Mouse (Mus musculus) c-Kit-negative CD71-positive TER-119-positive erythroid progenitor cells, embryonic 14.5 days (primary cell): ENCODE measurements around the gene Gstm1.
"Not testable (repeated sequence)": the region's sequence is repeated elsewhere in the genome, so short reads cannot be mapped to it uniquely, and the experiment has no call there.

Source experiments
- DNase-seq: peaks from one replicate; pipeline ENCODE4 v3.0.0-alpha.2; 2013; ENCODE audit warnings: low read depth, low spot score

Gene Gstm1

GRCm38 (mm10) chr3:108017473-108018189 is at the start of gene Gstm1:
TSS of gene Gstm1 (minus strand) at chr3:108017973.
- DNase-seq = no peak

DNA sequence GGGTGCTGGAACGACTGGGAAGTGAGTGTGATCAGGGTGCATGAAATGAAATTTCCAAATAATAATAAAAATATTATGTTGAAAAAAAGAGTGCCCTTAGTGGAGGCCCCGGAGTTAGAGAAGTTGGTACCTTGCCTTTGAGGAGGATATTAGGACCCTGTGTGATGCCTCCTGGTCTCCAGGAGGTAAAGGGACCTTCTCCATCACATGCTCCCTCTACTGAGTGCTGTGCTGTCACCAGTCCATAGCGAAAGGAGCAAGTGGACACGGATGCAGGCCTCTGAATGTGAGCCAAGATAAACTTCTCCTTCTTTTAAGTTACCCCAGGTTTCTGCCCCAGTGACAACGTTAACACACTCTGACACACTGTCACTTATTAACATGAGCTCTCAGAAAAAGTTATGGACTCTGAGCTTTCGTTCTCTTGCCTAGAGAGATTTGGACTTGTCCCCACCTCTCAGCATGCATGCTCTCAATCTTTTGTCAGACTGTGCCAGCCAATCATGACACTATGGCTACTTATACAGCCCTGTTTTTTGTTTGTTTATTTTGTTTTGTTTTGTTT is 49.7 kb upstream of the Gstm1 start:
- no peak for DNase-seq

- DNase-seq = no peak
Measured at GRCm38 (mm10) chr3:108065551-108065950, 47.8 kb upstream of the Gstm1 start.

DNA sequence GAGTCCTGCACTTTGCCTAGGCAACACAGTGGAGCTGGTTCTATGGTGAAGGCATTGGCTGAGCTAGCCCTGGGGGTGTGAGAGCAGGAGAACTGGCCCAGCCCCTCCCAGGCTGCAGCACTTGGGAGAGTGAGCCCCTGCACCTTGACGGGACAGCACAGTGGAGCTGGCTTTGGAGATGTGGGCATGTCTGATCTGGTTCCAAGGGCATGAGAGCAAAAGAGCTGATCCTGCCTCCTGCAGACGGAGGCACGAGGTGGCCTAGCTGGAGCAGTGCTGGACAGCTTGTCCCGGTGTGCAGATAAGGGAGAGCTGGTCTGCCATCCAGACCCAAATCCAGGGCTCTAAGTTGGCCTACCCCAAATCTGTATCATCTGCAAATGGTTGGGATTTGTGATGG is 46.9 kb upstream of the Gstm1 start:
- DNase-seq = no peak

DNA sequence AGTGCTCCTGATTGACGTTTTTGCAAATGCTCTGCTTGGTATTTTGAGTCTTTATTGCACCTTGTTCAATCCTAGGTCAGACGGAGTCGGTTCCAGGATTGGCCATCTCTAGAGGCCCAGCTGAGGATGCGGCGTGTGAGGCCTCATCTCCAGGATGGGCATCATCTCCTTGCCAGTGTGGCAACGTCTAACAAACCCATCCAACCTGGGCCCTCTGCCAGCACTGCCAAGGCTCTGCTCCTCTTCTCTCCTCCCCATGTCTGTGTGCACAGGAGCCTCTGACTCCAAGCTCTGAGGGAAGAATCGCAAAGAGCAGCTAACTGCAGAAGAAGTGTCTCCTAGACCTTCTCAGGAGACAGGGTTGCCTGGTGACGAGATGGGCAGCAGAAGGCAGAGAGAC is 44.9 kb upstream of the Gstm1 start:
- no peak for DNase-seq

GRCm38 (mm10) chr3:108061420-108061819 is 43.6 kb upstream of the Gstm1 start:
- DNase-seq = peak; percentile 56

GRCm38 (mm10) chr3:108050493-108050892 is 32.7 kb upstream of the Gstm1 start:
- no peak for DNase-seq

- no peak for DNase-seq
Measured at GRCm38 (mm10) chr3:108048306-108048705, 30.5 kb upstream of the Gstm1 start.

DNA sequence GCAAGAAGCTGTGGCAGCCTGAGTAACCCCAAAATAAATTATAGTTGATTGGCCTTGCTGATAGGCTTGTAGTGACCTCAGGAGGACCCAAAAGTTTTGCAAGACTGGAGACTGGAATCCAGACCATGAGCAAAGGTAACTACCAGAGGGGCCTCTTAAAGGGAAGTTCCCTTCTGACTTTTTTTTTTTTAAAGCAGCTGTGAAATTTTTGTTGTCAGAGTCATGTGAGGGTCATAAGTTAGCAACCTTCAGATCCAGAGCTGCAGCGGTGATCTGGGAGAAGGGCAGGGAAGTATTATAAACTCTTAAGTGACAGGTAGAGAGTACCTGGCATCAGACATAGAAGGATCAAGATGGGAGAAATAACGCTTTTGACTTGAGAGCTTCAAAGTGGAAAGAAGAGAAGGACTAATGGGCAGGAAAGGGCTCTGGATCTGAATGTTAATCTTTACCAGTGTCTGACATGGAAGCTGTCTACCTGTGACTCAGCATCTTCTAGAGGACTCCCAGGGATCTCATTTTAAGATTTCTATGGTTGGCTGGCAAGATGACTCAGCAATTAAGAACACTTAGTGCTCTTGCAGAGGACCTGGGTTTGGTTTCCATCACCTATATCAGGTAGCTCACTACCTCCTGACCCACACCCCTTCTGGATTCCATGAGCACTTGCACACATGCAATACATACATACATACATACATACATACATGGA is 29.3 kb upstream of the Gstm1 start:
- DNase-seq = peak; percentile 45

DNA sequence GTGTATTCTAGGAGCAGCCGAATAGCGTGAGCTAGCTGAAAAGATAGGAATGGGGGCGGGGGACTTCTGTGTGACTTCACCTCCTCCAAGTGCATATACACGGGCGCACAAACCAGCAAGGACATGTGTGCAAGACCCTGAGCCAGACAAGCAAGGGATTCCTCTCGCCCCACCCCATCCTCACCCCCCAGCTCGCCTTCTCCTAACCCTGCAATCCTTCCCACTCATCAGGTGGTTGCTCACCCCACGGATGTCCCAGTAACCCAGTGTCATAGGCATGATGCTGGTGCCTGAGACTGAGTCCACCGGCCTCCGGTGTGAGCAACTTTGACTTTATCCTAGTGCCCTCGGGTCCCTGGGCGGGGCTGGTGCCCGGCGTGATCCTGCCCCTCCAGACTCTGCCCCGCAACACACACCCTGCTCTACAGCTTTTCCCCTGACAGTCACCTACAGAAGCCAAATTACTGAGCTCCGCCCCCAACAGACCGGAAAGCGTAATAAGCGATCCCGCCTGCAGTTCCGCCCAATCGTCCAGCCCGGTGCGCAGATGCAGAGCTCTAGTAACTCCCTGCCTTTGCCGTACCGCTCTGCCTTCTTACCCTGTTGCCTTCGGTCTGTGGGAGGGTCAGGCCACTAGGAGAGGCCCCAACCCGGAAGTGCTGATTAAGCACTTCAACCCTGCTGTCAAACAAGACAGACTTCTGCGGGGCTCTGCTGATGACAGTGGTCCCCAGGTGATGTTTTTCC is 26.8 kb upstream of the Gstm1 start, which contains the start of gene Gstm4:
Gstm4 (minus strand) TSS at position 501 of the 747 bp plus-strand sequence.
- peak; percentile 64 for DNase-seq

DNA sequence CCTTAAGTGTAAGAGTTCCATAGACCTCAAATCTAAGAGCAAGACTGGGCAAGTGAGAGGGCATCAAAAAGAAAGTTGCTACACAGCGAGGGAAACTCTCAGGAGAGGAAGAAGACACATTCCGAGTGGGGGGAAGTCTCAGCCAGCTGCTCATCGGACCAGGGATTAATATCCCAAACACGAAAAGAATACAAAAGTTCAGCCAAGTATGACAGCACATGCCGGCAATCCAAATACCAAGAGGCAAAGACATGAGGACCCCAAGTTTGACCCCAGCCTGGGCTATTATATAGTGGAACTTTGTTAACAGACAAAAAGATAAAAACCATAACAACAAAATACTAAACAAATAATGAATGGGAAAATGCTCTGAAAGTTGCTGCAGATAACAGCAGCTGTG is 15.4 kb upstream of the Gstm1 start:
- DNase-seq = no peak

GRCm38 (mm10) chr3:108032113-108032512 is 14.3 kb upstream of the Gstm1 start:
- no peak for DNase-seq

GRCm38 (mm10) chr3:108028641-108029365 is 11.0 kb upstream of the Gstm1 start:
- no peak for DNase-seq

- DNase-seq = no peak
Measured at GRCm38 (mm10) chr3:108026597-108026996, 8.8 kb upstream of the Gstm1 start.

GRCm38 (mm10) chr3:108026049-108026448 is 8.3 kb upstream of the Gstm1 start:
- DNase-seq = no peak

DNA sequence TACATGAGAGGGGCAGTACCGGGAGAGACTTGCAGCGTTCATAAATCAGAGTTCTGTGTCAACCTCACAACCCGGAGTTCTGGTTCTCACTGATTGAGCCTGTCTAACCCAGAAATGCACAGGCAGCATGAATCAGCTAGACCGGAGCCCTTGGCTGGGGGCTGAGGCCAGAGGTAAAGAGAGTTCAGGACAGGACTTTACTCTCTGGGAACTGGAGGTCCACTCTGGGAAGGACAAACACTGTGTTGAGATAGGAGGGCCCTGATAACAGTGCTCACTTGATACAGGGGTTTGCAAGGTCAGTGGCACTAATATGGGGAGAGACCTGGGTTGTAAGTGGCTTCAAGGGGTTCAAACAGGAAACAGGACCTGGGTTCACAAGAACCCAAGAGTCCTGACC is 7.5 kb upstream of the Gstm1 start:
- no peak for DNase-seq

- no peak for DNase-seq
Measured at GRCm38 (mm10) chr3:108022650-108023049, 4.9 kb upstream of the Gstm1 start.

GRCm38 (mm10) chr3:108020351-108021022 is 2.7 kb upstream of the Gstm1 start:
- DNase-seq = not testable (repeated sequence)

DNA sequence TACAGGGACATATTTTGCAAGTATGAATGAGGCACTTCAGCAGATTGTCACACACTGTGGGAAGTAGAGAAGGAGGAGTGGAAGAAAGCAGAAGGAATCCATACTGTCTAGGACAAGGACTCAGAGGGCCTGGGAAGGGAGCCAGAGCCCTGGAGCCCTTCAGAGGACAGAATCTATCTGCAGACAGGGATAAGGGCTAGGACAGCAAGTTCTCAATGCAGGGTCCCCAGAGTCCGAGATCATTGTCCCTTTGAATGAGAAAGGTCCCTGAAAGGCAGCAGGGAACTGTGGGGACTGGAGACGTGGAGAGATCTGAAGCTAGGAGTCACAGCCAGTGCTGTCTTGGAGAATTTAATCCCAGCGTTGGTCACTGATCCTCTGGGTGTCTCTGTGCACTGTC is 1.5 kb upstream of the Gstm1 start:
- DNase-seq = not testable (repeated sequence)

DNA sequence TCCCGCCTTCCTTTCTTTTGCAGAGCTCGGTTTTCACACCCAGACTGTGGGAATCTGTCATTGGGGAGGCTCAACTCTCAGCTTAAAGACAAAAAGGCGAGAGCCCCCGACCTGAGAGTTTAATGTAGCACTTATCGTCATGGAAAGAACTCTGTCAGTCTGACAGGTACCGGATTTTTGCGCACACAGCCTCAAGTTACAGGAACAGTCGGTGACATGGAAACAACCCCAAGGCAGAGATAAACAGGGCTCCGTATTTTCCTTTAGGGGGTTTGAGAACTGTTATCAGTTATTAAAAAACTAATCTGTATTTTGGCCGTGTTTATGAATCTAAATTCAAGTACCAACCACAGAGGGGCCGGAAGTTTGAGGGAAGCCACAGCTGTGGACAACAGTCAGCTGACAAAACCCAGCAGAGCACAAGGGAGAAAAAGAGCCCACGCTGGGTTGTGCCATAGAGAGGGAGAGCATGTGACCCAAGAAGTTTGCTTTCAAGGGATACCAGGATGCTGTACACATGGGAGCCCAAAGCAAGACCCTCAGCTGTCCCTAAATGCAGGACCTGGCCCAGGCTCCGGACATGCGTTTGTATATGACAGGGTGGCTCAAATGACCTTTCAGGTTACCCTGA is 532 bp upstream of the Gstm1 start:
- no peak for DNase-seq
